Mouse (Mus musculus): ENCODE data around the gene Rhox4f.
"Not testable (repeated sequence)": the region's sequence is repeated elsewhere in the genome, so short reads cannot be mapped to it uniquely, and the experiment has no call there.

Gene Rhox4f

DNA sequence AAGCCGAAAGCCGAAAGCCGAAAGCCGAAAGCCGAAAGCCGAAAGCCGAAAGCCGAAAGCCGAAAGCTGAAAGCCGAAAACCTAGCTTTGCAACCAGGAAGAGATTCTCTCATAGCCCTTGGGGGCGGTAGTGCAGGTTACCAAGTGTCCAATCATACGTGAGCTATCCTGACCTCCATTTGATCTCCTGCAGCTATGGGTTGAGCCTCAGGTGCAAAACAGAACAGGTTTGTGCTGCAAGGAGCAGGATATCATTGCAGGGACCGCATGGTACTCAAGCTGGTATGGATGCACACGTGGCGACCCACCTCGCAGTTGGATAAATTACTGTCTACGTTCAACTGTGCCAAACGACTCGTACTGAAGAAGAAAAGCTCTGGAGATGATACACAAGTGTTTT, at the start of gene Rhox4f:
Gene Rhox4f, minus strand, starts transcription at position 101 of the 400 bp plus-strand sequence.
- not testable (repeated sequence) for DNase-seq

DNA sequence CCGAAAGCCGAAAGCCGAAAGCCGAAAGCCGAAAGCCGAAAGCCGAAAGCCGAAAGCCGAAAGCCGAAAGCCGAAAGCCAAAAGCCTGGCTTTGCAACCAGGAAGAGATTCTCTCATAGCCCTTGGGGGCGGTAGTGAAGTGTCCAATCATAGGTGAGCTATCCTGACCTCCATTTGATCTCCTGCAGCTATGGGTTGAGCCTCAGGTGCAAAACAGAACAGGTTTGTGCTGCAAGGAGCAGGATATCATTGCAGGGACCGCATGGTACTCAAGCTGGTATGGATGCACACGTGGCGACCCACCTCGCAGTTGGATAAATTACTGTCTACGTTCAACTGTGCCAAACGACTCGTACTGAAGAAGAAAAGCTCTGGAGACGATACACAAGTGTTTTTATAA, 43.7 kb upstream of the Rhox4f start, which contains the start of gene Rhox4g:
Gene Rhox4g, minus strand, starts transcription at position 101 of the 400 bp plus-strand sequence.
- not testable (repeated sequence) for DNase-seq

DNA sequence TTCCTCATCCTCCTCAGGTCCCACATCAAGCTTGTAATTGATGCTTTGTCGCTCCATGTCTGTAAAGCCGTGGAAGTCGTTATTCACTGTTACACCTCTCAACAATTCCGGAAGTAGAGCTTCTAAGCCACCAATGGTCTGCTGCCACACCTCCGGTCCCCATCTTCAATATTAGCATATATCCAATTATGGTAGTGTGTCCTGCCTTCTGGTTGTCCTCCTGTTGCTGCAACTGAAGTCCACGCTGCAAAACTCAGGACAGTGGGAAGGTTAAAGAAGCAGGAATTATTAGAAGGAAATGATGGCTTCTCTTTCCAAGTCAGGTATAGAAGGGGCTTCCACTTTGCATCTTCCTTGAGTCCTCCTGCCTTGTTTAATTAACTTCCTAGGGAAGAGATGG, 35.9 kb upstream of the Rhox4f start, which contains the start of gene Rhox2g:
Gene Rhox2g, minus strand, starts transcription at position 101 of the 400 bp plus-strand sequence.
- not testable (repeated sequence) for DNase-seq

DNA sequence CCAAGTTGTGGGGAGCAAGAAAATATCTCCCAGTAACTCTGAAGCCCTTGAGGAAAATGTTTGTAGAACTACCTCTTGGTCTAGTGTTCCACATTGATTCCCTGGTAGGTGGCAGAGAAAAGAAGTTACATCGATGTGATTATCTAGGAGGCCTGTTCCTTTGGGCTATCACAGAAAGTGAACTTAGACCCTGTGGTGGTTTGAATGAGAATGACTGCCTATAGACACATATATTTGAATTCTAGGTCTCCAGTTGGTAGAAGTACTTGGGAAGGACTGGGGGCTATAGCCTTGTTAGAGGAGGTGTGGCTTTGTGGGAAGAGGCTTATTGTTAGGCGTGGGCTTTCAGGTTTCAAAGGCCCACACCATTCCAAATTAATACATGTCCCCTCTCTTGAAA, 21.0 kb upstream of the Rhox4f start, which contains the start of gene Rhox3g:
Gene Rhox3g, minus strand, starts transcription at position 101 of the 400 bp plus-strand sequence.
- not testable (repeated sequence) for DNase-seq

DNA sequence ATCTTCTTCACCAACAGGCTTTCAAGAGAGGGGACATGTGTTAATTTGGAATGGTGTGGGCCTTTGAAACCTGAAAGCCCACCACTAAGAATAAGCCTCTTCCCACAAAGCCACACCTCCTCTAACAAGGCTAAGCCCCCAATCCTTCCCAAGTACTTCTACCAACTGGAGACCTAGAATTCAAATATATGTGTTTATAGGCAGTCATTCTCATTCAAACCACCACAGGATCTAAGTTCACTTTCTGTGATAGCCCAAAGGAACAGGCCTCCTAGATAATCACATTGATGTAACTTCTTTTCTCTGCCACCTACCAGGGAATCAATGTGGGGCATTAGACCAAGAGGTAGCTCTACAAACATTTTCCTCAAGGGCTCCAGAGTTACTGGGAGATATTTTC, 26.8 kb downstream of the Rhox4f start, which contains the start of gene Rhox3f:
Gene Rhox3f, plus strand, starts transcription at position 301 of the 400 bp plus-strand sequence.
- not testable (repeated sequence) for DNase-seq

DNA sequence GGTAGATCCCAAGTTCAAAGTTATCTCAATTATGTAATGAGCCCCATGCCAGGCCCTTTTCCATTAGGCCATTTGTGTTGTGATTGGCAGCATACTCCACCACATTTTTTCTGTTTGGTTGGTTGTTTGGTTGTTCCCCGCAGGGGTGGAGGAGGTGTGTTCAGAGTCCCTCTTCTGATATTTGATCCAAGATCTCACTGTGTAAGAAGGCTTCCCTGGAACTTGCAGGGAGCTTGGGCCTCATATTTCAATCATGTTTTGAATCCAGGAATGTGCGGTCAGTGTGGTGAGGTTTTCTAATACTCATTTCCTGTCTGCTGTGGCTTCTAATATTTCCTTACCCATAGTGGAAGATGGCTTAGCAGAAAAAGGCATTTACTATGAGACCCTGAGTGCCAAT, 34.9 kb downstream of the Rhox4f start:
- DNase-seq = not testable (repeated sequence)

DNA sequence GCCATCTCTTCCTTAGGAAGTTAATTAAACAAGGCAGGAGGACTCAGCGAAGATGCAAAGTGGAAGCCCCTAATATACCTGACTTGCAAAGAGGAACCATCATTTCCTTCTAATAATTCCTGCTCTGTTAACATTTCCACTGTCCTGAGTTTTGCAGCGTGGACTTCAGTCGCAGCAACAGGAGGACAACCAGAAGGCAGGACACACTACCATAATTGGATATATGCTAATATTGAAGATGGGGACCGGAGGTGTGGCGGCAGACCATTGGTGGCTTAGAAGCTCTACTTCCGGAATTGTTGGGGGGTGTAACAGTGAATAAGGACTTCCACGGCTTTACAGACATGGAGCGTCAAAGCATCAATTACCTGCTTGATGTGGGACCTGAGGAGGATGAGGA, 36.4 kb downstream of the Rhox4f start, which contains the start of gene Rhox2f:
Gene Rhox2f, plus strand, starts transcription at position 301 of the 400 bp plus-strand sequence.
- not testable (repeated sequence) for DNase-seq

DNA sequence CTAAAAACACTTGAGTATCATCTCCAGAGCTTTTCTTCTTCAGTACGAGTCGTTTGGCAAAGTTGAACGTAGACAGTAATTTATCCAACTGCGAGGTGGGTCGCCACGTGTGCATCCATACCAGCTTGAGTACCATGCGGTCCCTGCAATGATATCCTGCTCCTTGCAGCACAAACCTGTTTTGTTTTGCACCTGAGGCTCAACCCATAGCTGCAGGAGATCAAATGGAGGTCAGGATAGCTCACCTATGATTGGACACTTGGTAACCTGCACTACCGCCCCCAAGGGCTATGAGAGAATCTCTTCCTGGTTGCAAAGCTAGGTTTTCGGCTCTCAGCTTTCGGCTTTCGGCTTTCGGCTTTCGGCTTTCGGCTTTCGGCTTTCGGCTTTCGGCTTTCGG, 50.4 kb downstream of the Rhox4f start, which contains the start of gene Rhox4e:
Gene Rhox4e, plus strand, starts transcription at position 301 of the 400 bp plus-strand sequence.
- not testable (repeated sequence) for DNase-seq
